Mouse (Mus musculus) liver, adult 2 months (tissue): ENCODE data around the gene Bcl6. TPM values are rescaled to one million over a fixed set of nuclear protein-coding genes. Genes with fewer than 3 reads are reported as not detected.

Experiments used
- DNase-seq: peaks from one replicate; pipeline ENCODE4 v3.0.0-alpha.2; 2011; ENCODE audit warnings: low read depth, low spot score; ENCODE audit errors: extremely low read depth
- H3K27ac ChIP-seq: fragments of 200-500 bp; replicated peaks from 2 replicates; pipeline ENCODE4 v1.5.1; 2012; ENCODE audit warnings: low read depth, mild to moderate bottlenecking, control low read depth, inconsistent platforms, low read length; ENCODE audit not compliant: insufficient read depth
- H3K27me3 ChIP-seq: fragments of 200-500 bp; 2 replicates; pipeline ENCODE4 v1.6.1; 2012; ENCODE audit warnings: mild to moderate bottlenecking, moderate library complexity, low read length, inconsistent platforms; ENCODE audit not compliant: control insufficient read depth, insufficient read depth
- H3K36me3 ChIP-seq: fragments of 200-500 bp; 2 replicates; pipeline ENCODE4 v1.6.1; 2012; ENCODE audit warnings: low read length, inconsistent platforms; ENCODE audit not compliant: control insufficient read depth, insufficient read depth
- H3K4me1 ChIP-seq: fragments of 200-500 bp; 2 replicates; pipeline ENCODE4 v1.6.1; 2011; ENCODE audit warnings: low read length; ENCODE audit not compliant: control insufficient read depth, insufficient read depth
- H3K4me3 ChIP-seq: fragments of 200-500 bp; 2 replicates; pipeline ENCODE4 v1.5.1; 2011; ENCODE audit warnings: low read depth, mild to moderate bottlenecking, control low read depth, low read length, moderate library complexity; ENCODE audit not compliant: insufficient read depth
- H3K79me2 ChIP-seq: fragments of 200-500 bp; 2 replicates; pipeline ENCODE4 v1.6.1; 2012; ENCODE audit warnings: inconsistent platforms, mild to moderate bottlenecking, low read length, moderate library complexity; ENCODE audit not compliant: control insufficient read depth, insufficient read depth
- H3K9ac ChIP-seq: fragments of 200-500 bp; 2 replicates; pipeline ENCODE4 v1.6.1; 2012; ENCODE audit warnings: low read depth, mild to moderate bottlenecking, control low read depth, inconsistent platforms, low read length
- CTCF ChIP-seq: fragments of 200-500 bp; IDR thresholded peaks from 2 replicates; pipeline ENCODE4 v1.5.1; 2011; ENCODE audit warnings: low read depth, low read length, control low read depth
- POLR2A ChIP-seq: fragments of 200-500 bp; IDR thresholded peaks from 2 replicates; pipeline ENCODE4 v1.6.1; 2011; ENCODE audit warnings: low read length, control low read depth; ENCODE audit not compliant: insufficient read depth; ENCODE audit errors: extremely low read depth
- WGBS: fragments of 180-500 bp; shearing (Covaris S2); methylation state at CpG from one replicate; pipeline ENCODE4 v1.1.7; 2018; 5-methylcytosine and 5-hydroxymethylcytosine counted together
- polyA plus RNA-seq: library from polyadenylated mRNA; depleted of rRNA; stranded (reverse); fragments of >200 nt; gene quantifications from 2 replicates; pipeline ENCODE4 v1.2.3, GENCODE M21; 2012
- total RNA-seq: library from RNA; depleted of rRNA; stranded (reverse); fragments of >200 nt; gene quantifications from 2 replicates; pipeline ENCODE4 v1.2.3, GENCODE M21; 2014

The Bcl6 gene
- total and polyA plus RNA-seq, 2 experiments = 4.5 to 20.6 TPM

GRCm38 (mm10) chr16:23976196-23976595 is 12.5 kb downstream of the Bcl6 start:
- H3K36me3 ChIP-seq = peaks cover 32% of the 10 kb centered on the region
- H3K27ac ChIP-seq = 0 out of 2 replicates have a peak overlapping the region, but pooled peaks have one; percentile 18
- H3K79me2 ChIP-seq = 0 out of 2 replicates have a peak, but pooled peaks cover 5% of the 10 kb centered on the region
- H3K4me3 ChIP-seq = no peak overlapping the region
- WGBS = 34% methylated on average over 2 of the region's 2 CpGs
- peaks cover 32% of the 10 kb centered on the region for H3K4me1 ChIP-seq
- no peak for TF ChIP-seq POLR2A
- TF ChIP-seq CTCF = no peak
- DNase-seq = peak; percentile 73
- H3K27me3 ChIP-seq = no peaks in the 10 kb centered on the region
- H3K9ac ChIP-seq = no peak overlapping the region

GRCm38 (mm10) chr16:23973635-23974367 is 14.9 kb downstream of the Bcl6 start:
- H3K27me3 ChIP-seq = no peaks in the 10 kb centered on the region
- peak overlapping the region; percentile 74 for H3K27ac ChIP-seq
- peak; percentile 83 for DNase-seq
- no peak for TF ChIP-seq POLR2A
- TF ChIP-seq CTCF = no peak
- 0 out of 2 replicates have a peak, but pooled peaks cover 5% of the 10 kb centered on the region for H3K79me2 ChIP-seq
- H3K4me1 ChIP-seq = peaks cover 26% of the 10 kb centered on the region
- H3K9ac ChIP-seq = peak overlapping the region; percentile 23; the same call in 1 of the 2 replicates
- peaks cover 53% of the 10 kb centered on the region for H3K36me3 ChIP-seq
- H3K4me3 ChIP-seq = no peak overlapping the region
- WGBS = 45% methylated on average over 9 of the region's 9 CpGs

GRCm38 (mm10) chr16:23972901-23973300 is 15.8 kb downstream of the Bcl6 start:
- 36% methylated on average over 11 of the region's 11 CpGs for WGBS
- H3K4me3 ChIP-seq = peak overlapping the region; percentile 67

GRCm38 (mm10) chr16:23972126-23972740 is 16.4 kb downstream of the Bcl6 start:
- Histone ChIP-seq H3K4me3 (peak overlapping the region; percentile 67), H3K36me3 (peaks cover 64% of the 10 kb centered on the region)
- DNase-seq = peak; percentile 91

More at GRCm38 (mm10) chr16:23972901-23973300, 15.8 kb downstream of the Bcl6 start:
- H3K4me1 ChIP-seq = peaks cover 24% of the 10 kb centered on the region
- TF ChIP-seq POLR2A (no peak), CTCF (no peak)
- peak overlapping the region; percentile 89 for H3K27ac ChIP-seq
- peaks cover 62% of the 10 kb centered on the region for H3K36me3 ChIP-seq
- no peaks in the 10 kb centered on the region for H3K27me3 ChIP-seq
- H3K79me2 ChIP-seq = 0 out of 2 replicates have a peak, but pooled peaks cover 5% of the 10 kb centered on the region
- peak; percentile 53 for DNase-seq
- peak overlapping the region; percentile 86 for H3K9ac ChIP-seq

GRCm38 (mm10) chr16:23969919-23970318 is 18.7 kb downstream of the Bcl6 start:
- DNase-seq = no peak
- Histone ChIP-seq H3K9ac (no peak overlapping the region), H3K4me3 (no peak overlapping the region), H3K36me3 (peaks cover 72% of the 10 kb centered on the region), H3K79me2 (no peaks in the 10 kb centered on the region), H3K4me1 (peaks cover 21% of the 10 kb centered on the region), H3K27me3 (no peaks in the 10 kb centered on the region), H3K27ac (no peak overlapping the region)
- no peak for TF ChIP-seq CTCF
- no peak for TF ChIP-seq POLR2A
- 83% methylated on average over 14 of the region's 14 CpGs for WGBS

More at GRCm38 (mm10) chr16:23972126-23972740, 16.4 kb downstream of the Bcl6 start:
- peak overlapping the region; percentile 86 for H3K9ac ChIP-seq
- TF ChIP-seq CTCF (no peak), POLR2A (peak; percentile 45; the same call in 1 of the 2 replicates)
- peaks cover 22% of the 10 kb centered on the region for H3K4me1 ChIP-seq
- 0 out of 2 replicates have a peak, but pooled peaks cover under 1% of the 10 kb centered on the region for H3K79me2 ChIP-seq
- no peaks in the 10 kb centered on the region for H3K27me3 ChIP-seq
- H3K27ac ChIP-seq = peak overlapping the region; percentile 89
- 22% methylated on average over 20 of the region's 20 CpGs for WGBS
